Mouse (Mus musculus): ENCODE measurements around the gene Anxa7. TPM values are rescaled to one million over a fixed set of nuclear protein-coding genes. Genes with fewer than 3 reads are reported as not detected.
A peak's percentile ranks its signal among the peaks of the same experiment; 100 is the strongest.

Gene Anxa7
- polyA plus RNA-seq (2014; fragmentation: Nextera tagmentation; extraction: Ambion mirVana), result 57.4 and 60.2 TPM in 2 replicates

DNA sequence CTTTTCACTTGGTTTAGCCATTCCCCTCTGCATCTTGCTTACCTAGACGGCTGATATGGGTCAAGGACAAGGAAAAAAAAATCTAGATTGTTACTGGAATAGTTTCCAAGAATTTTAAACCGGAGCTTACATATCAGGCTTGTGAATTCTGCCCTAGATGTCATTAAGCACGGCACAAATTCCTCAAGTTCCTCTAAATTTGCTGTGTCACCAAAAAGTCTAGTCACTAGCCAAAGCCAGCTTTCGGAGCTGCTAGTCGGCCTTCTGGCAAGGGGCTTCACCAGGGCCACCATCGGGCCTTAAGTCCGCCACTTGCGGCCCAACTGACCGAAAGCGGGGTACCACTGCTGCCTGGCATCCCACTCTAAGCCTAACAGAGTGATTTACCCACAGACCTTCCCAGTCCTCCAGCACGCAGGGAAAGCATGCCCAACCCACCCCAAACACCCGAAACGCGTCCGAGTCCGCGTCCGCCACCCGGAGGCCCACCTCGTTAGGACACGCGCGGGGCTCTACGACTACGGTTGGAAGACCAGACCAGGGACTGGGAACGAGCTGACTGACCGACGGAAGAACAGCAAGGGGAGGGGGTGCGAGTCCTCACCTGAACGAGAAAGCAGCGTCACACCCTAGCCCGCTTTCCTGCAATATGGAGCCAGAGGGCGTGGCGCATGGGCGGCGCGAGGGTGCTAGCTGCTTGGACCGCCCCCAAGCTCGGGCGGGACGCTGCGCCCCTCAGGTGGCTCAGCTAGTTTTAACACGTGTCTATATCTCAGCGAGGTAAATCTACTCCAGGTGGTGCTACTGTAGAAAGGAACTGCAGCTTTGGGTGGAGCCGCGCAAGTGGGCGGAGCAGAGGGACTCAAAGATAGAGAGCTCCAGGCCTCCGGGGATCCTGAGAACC is at the start of gene Anxa7:
Gene Anxa7 (minus strand): TSS at position 843 of the 904 bp plus-strand sequence.
- Histone ChIP-seq H3K27ac (ENCODE audit: low read length) (peak within 1 kb of the TSS; percentile 68), H3K9me3 (ENCODE audit: control insufficient read depth, low read depth, low read length) (no peaks in the 10 kb centered on the region)

DNA sequence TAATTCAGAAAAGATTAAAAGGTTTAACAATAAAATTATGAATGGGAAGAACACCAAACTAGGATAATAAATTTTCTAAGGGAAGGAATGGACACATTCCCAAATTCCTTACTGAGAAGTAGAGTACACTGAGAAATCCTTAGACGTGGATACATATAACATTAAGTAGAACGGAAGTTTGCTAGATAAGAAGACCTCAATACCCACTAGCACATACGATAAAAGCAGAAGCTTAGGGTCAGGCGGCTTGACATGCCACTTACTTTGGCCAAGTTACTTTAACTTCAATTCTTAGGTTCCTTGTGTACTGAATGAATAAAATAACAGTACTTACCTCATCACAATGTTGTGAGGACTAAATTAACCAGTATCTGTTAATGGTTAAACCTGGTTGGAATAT is 49.7 kb upstream of the Anxa7 start:
- no peaks in the 10 kb centered on the region for H3K9me3 ChIP-seq (ENCODE audit: control insufficient read depth, low read depth, low read length)
- H3K36me3 ChIP-seq (ENCODE audit: control insufficient read depth, insufficient read depth, low read length), result peaks cover 3% of the 10 kb centered on the region; the same call in 1 of the 2 replicates
- WGBS, result 89% methylated on average over 4 of the region's 4 CpGs
- H3K27ac ChIP-seq (ENCODE audit: low read length), result no peak overlapping the region
- H3K9ac ChIP-seq (replicated peaks; ENCODE audit: low read depth, low read length), result no peak overlapping the region
- no peak overlapping the region for H3K4me3 ChIP-seq (ENCODE audit: low read depth, low read length)
- no peak for ATAC-seq (ENCODE audit: insufficient number of reproducible peaks, insufficient read depth, low FRiP score, low read depth)
- no peaks in the 10 kb centered on the region for H3K4me1 ChIP-seq (ENCODE audit: control insufficient read depth, insufficient read depth, low read length)
- H3K27me3 ChIP-seq (ENCODE audit: control insufficient read depth, insufficient read depth, low read length), result no peaks in the 10 kb centered on the region
- no peak overlapping the region for H3K4me2 ChIP-seq (replicated peaks; ENCODE audit: low read depth, low read length)

More for the DNA sequence above, at the start of gene Anxa7:
- ATAC-seq (ENCODE audit: insufficient number of reproducible peaks, insufficient read depth, low FRiP score, low read depth), result peak; percentile 91
- peak within 1 kb of the TSS; percentile 70 for H3K4me3 ChIP-seq (ENCODE audit: low read depth, low read length)
- peaks cover 5% of the 10 kb centered on the region; the same call in 1 of the 2 replicates for H3K4me1 ChIP-seq (ENCODE audit: control insufficient read depth, insufficient read depth, low read length)
- peak within 1 kb of the TSS; percentile 80 for H3K4me2 ChIP-seq (replicated peaks; ENCODE audit: low read depth, low read length)
- H3K27me3 ChIP-seq (ENCODE audit: control insufficient read depth, insufficient read depth, low read length), result no peaks in the 10 kb centered on the region
- H3K36me3 ChIP-seq (ENCODE audit: control insufficient read depth, insufficient read depth, low read length), result no peaks in the 10 kb centered on the region
- H3K9ac ChIP-seq (replicated peaks; ENCODE audit: low read depth, low read length), result peak within 1 kb of the TSS; percentile 48
- WGBS, result 2% methylated on average over 48 of the region's 48 CpGs

DNA sequence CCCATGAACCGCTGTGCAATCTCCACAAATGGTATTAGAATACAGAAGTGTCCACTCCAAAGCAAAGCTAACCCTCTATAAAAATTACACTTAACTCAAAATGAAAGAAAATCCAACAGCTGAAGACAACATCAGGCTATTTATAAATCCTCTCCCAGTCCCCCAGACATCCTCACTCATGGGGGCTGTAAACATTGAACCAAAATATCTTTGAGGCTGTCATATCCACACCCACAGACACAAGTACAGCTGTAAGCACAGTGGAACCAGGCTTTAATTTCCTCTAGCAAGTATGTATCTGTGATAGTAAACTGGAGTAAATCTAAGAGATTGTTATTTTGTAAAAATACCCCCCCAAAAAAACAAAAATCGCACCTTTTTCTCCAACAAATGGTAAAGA is 40.2 kb upstream of the Anxa7 start:
- 96% methylated on average over 2 of the region's 2 CpGs for WGBS
- Histone ChIP-seq H3K27ac (ENCODE audit: low read length) (no peak overlapping the region), H3K9ac (replicated peaks; ENCODE audit: low read depth, low read length) (no peak overlapping the region), H3K4me2 (replicated peaks; ENCODE audit: low read depth, low read length) (no peak overlapping the region), H3K36me3 (ENCODE audit: control insufficient read depth, insufficient read depth, low read length) (peaks cover 18% of the 10 kb centered on the region), H3K4me3 (ENCODE audit: low read depth, low read length) (no peak overlapping the region), H3K9me3 (ENCODE audit: control insufficient read depth, low read depth, low read length) (no peaks in the 10 kb centered on the region), H3K27me3 (ENCODE audit: control insufficient read depth, insufficient read depth, low read length) (no peaks in the 10 kb centered on the region), H3K4me1 (ENCODE audit: control insufficient read depth, insufficient read depth, low read length) (no peaks in the 10 kb centered on the region)
- ATAC-seq (ENCODE audit: insufficient number of reproducible peaks, insufficient read depth, low FRiP score, low read depth), result no peak

DNA sequence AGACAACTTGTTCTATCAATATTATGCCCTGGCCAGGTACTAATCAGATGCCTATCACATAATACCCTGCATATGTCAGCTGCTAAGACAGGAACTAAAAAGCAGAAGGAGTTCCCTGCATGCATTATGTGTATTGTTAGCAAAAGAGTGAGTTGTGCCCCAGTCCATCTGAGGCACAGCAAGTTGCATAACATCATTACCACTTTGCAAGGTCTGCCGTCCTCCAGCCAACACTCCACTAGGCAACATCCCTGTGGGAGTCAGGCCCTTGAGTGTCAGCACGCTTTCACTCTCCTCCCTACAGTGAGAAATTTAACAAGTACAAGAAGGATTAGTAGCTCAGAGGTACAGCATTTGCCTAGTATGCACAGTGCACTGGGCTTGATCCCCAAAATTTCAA is 28.5 kb upstream of the Anxa7 start:
- H3K4me2 ChIP-seq (replicated peaks; ENCODE audit: low read depth, low read length), result no peak overlapping the region
- no peaks in the 10 kb centered on the region for H3K27me3 ChIP-seq (ENCODE audit: control insufficient read depth, insufficient read depth, low read length)
- H3K27ac ChIP-seq (ENCODE audit: low read length), result no peak overlapping the region
- no peaks in the 10 kb centered on the region for H3K4me1 ChIP-seq (ENCODE audit: control insufficient read depth, insufficient read depth, low read length)
- H3K9ac ChIP-seq (replicated peaks; ENCODE audit: low read depth, low read length), result no peak overlapping the region
- H3K9me3 ChIP-seq (ENCODE audit: control insufficient read depth, low read depth, low read length), result no peaks in the 10 kb centered on the region
- 83% methylated on average over 2 of the region's 2 CpGs for WGBS
- H3K36me3 ChIP-seq (ENCODE audit: control insufficient read depth, insufficient read depth, low read length), result peaks cover 18% of the 10 kb centered on the region
- H3K4me3 ChIP-seq (ENCODE audit: low read depth, low read length), result no peak overlapping the region
- ATAC-seq (ENCODE audit: insufficient number of reproducible peaks, insufficient read depth, low FRiP score, low read depth), result no peak

DNA sequence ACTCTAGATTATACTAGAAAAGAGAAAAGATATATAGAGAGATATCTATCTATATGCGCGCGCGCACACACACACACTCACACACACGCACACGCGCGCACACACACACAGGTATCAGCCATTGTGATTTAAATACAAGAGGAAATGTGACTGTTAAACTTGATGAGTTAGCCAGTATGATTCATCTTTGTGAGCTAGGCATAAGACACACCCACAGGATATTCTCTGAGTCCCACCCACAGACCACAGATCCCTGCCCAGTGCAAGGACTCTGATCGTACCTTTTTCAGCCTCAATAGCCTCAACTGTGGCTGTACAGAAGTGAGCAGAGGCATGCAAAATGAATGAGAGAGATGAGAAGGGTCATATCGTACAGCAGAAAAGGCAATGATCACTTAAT is 23.0 kb upstream of the Anxa7 start:
- 96% methylated on average over 10 of the region's 10 CpGs for WGBS
- H3K9ac ChIP-seq (replicated peaks; ENCODE audit: low read depth, low read length), result no peak overlapping the region
- H3K4me2 ChIP-seq (replicated peaks; ENCODE audit: low read depth, low read length), result no peak overlapping the region
- ATAC-seq (ENCODE audit: insufficient number of reproducible peaks, insufficient read depth, low FRiP score, low read depth), result no peak
- H3K4me3 ChIP-seq (ENCODE audit: low read depth, low read length), result no peak overlapping the region
- peaks cover 20% of the 10 kb centered on the region for H3K36me3 ChIP-seq (ENCODE audit: control insufficient read depth, insufficient read depth, low read length)
- H3K4me1 ChIP-seq (ENCODE audit: control insufficient read depth, insufficient read depth, low read length), result no peaks in the 10 kb centered on the region
- no peak overlapping the region for H3K27ac ChIP-seq (ENCODE audit: low read length)
- H3K27me3 ChIP-seq (ENCODE audit: control insufficient read depth, insufficient read depth, low read length), result no peaks in the 10 kb centered on the region
- H3K9me3 ChIP-seq (ENCODE audit: control insufficient read depth, low read depth, low read length), result no peaks in the 10 kb centered on the region

DNA sequence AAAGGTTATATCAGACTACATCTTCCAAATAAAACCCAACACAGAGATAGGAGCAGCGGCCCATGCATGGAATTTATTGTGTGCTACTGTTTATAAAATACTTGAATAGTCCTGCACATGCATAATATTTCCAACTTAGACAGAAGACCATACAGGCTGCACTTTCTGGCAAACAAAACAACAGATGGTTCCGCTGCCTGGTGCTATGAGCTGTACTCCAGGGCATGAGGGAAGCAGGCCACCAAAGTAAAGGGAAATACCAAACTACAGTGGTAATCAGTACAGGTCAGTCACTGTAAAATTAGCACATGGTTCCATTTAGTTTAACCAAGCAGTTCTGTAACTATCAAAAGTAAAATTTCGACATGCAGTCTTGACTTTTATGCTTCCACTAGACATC is 20.0 kb upstream of the Anxa7 start:
- Histone ChIP-seq H3K9ac (replicated peaks; ENCODE audit: low read depth, low read length) (no peak overlapping the region), H3K27me3 (ENCODE audit: control insufficient read depth, insufficient read depth, low read length) (no peaks in the 10 kb centered on the region), H3K4me3 (ENCODE audit: low read depth, low read length) (no peak overlapping the region), H3K27ac (ENCODE audit: low read length) (no peak overlapping the region), H3K4me2 (replicated peaks; ENCODE audit: low read depth, low read length) (no peak overlapping the region), H3K36me3 (ENCODE audit: control insufficient read depth, insufficient read depth, low read length) (peaks cover 30% of the 10 kb centered on the region), H3K4me1 (ENCODE audit: control insufficient read depth, insufficient read depth, low read length) (no peaks in the 10 kb centered on the region), H3K9me3 (ENCODE audit: control insufficient read depth, low read depth, low read length) (no peaks in the 10 kb centered on the region)
- ATAC-seq (ENCODE audit: insufficient number of reproducible peaks, insufficient read depth, low FRiP score, low read depth), result no peak
- WGBS, result 95% methylated on average over 3 of the region's 3 CpGs

DNA sequence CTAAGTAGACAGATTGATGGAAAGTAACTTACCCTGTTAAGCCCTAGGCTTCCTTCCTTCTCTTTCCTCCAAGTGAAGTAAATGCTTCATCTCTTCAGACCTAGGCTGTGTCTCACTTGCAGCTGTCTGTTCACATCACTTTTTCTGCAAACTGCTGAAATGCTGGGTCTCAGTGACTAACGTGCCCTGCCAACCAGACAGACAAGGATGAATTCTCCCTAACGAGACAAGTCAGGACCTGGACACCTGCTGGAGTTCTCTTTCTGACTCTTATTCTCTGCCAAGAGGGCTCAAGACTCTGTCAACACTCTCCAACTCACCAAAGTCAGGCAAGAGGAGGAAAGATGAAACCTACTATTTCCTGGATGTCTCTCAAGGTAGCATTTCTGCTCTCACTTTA is 16.7 kb upstream of the Anxa7 start, which contains the start of gene Mss51:
Gene Mss51 (minus strand): TSS at position 299 of the 400 bp plus-strand sequence.
- Histone ChIP-seq H3K4me2 (replicated peaks; ENCODE audit: low read depth, low read length) (no peak within 1 kb of the TSS), H3K36me3 (ENCODE audit: control insufficient read depth, insufficient read depth, low read length) (peaks cover 32% of the 10 kb centered on the region), H3K27me3 (ENCODE audit: control insufficient read depth, insufficient read depth, low read length) (no peaks in the 10 kb centered on the region), H3K9ac (replicated peaks; ENCODE audit: low read depth, low read length) (no peak within 1 kb of the TSS), H3K4me1 (ENCODE audit: control insufficient read depth, insufficient read depth, low read length) (no peaks in the 10 kb centered on the region), H3K27ac (ENCODE audit: low read length) (no peak within 1 kb of the TSS), H3K4me3 (ENCODE audit: low read depth, low read length) (no peak within 1 kb of the TSS), H3K9me3 (ENCODE audit: control insufficient read depth, low read depth, low read length) (no peaks in the 10 kb centered on the region)
- 77% methylated on average over 2 of the region's 2 CpGs for WGBS
- ATAC-seq (ENCODE audit: insufficient number of reproducible peaks, insufficient read depth, low FRiP score, low read depth), result no peak

DNA sequence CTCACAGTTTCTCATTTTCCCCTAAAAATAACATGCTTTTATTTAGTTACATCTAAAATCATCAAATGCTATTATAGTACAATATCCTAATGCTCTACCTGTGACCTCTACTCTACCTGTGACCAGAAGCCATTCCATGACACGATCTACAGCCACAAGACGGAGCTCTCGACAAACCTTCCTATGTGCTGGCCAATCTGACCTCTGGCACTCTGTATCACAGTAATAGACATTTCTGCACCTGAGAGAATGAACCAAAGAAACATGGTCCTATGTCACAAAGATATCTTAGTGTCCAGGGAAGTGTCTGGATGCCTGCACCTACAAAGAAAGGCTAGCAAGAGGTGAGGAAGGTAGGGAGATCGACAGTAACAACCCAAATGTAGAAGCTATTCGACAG is 6.1 kb upstream of the Anxa7 start:
- no peaks in the 10 kb centered on the region for H3K27me3 ChIP-seq (ENCODE audit: control insufficient read depth, insufficient read depth, low read length)
- peaks cover 7% of the 10 kb centered on the region; the same call in 1 of the 2 replicates for H3K36me3 ChIP-seq (ENCODE audit: control insufficient read depth, insufficient read depth, low read length)
- H3K4me2 ChIP-seq (replicated peaks; ENCODE audit: low read depth, low read length), result no peak overlapping the region
- H3K4me3 ChIP-seq (ENCODE audit: low read depth, low read length), result no peak overlapping the region
- no peaks in the 10 kb centered on the region for H3K4me1 ChIP-seq (ENCODE audit: control insufficient read depth, insufficient read depth, low read length)
- no peak for ATAC-seq (ENCODE audit: insufficient number of reproducible peaks, insufficient read depth, low FRiP score, low read depth)
- no peak overlapping the region for H3K27ac ChIP-seq (ENCODE audit: low read length)
- H3K9me3 ChIP-seq (ENCODE audit: control insufficient read depth, low read depth, low read length), result no peaks in the 10 kb centered on the region
- 92% methylated on average over 5 of the region's 5 CpGs for WGBS
- H3K9ac ChIP-seq (replicated peaks; ENCODE audit: low read depth, low read length), result no peak overlapping the region

All from stomach, embryonic 14.5 days (tissue).